Mouse (Mus musculus) embryonic facial prominence, embryonic 14.5 days (tissue): ENCODE data around the gene Rgs8. TPM values are rescaled to one million over a fixed set of nuclear protein-coding genes. Genes with fewer than 3 reads are reported as not detected.

Experiments used
- ATAC-seq: fragments of 200-750 bp; cut with Nextera tagmentation; 2 replicates; pipeline ENCODE4 v1.8.0; 2017; ENCODE audit warnings: low read depth, moderate number of reproducible peaks, moderate TSS enrichment
- DNase-seq: peaks from one replicate; pipeline ENCODE4 v3.0.0-alpha.2; 2015; ENCODE audit warnings: low spot score
- H3K27ac ChIP-seq: fragments of 300-500 bp; sonication (generic); replicated peaks from 2 replicates; pipeline ENCODE4 v1.5.1; 2014; ENCODE audit warnings: low read depth, mild to moderate bottlenecking, low read length, moderate library complexity
- H3K27me3 ChIP-seq: fragments of 300-500 bp; sonication (generic); replicated peaks from 2 replicates; pipeline ENCODE4 v1.6.1; 2014; ENCODE audit warnings: low read length; ENCODE audit not compliant: control insufficient read depth, insufficient read depth
- H3K36me3 ChIP-seq: fragments of 300-500 bp; sonication (generic); 2 replicates; pipeline ENCODE4 v1.6.1; 2014; ENCODE audit warnings: low read length, mixed read lengths; ENCODE audit not compliant: control insufficient read depth, insufficient read depth
- H3K4me1 ChIP-seq: fragments of 300-500 bp; sonication (generic); 2 replicates; pipeline ENCODE4 v1.6.1; 2014; ENCODE audit warnings: antibody characterized with exemption, low read length; ENCODE audit not compliant: control insufficient read depth, insufficient read depth
- H3K4me2 ChIP-seq: fragments of 300-500 bp; sonication (generic); 2 replicates; pipeline ENCODE4 v1.6.1; 2014; ENCODE audit warnings: low read depth, mild to moderate bottlenecking, low read length, moderate library complexity, mixed read lengths
- H3K4me3 ChIP-seq: fragments of 300-500 bp; sonication (generic); 2 replicates; pipeline ENCODE4 v1.5.1; 2014; ENCODE audit warnings: low read depth, mild to moderate bottlenecking, low read length
- H3K9ac ChIP-seq: fragments of 300-500 bp; sonication (generic); 2 replicates; pipeline ENCODE4 v1.6.1; 2014; ENCODE audit warnings: low read depth, mild to moderate bottlenecking, low read length, moderate library complexity, mixed read lengths
- H3K9me3 ChIP-seq: fragments of 300-500 bp; sonication (generic); 2 replicates; pipeline ENCODE4 v1.6.1; 2016; ENCODE audit warnings: low read length; ENCODE audit not compliant: control insufficient read depth
- WGBS: fragments of 180-500 bp; shearing (Covaris S2); extraction: QIAGEN DNeasy Blood & Tissue Kit; methylation state at CpG from one replicate; pipeline ENCODE4 v1.1.7; 2014; 5-methylcytosine and 5-hydroxymethylcytosine counted together
- polyA plus RNA-seq: library from polyadenylated mRNA; unstranded; fragments of >200 nt; fragmentation: Nextera tagmentation; extraction: Ambion mirVana; gene quantifications from 2 replicates; pipeline ENCODE4 v1.2.1, GENCODE M21; 2014

Rgs8 gene
- polyA plus RNA-seq, 1 experiment from 2014 or later, result 1.4 TPM

DNA sequence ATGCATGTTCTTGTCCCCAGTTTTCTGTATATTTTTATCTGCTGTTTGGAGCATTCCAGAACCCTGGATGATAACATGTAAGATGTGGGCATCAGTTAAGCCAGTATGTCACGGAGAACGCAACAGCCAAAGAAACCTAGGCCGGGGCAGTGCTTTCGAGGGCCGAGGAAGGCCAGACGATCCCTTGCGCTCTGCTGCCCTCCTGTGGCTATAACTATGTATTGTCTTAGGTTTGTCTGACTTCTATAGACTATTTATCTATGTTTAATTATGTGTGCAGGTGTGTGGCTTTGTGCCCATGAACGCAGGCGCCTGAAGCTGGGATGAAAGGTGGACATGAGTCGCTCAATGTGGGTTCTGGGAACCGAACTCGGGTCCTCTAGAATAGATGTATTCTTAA is 93.9 kb downstream of the Rgs8 start:
- H3K9ac ChIP-seq, result no peak overlapping the region
- WGBS, result under 1% methylated on average over 12 of the region's 12 CpGs
- H3K4me3 ChIP-seq, result no peak overlapping the region
- DNase-seq (peak; percentile 80), ATAC-seq (peak; percentile 24; the same call in 1 of the 2 replicates)
- no peaks in the 10 kb centered on the region for H3K9me3 ChIP-seq
- H3K4me1 ChIP-seq, result peaks cover 6% of the 10 kb centered on the region; the same call in 1 of the 2 replicates
- H3K4me2 ChIP-seq, result no peak overlapping the region
- H3K36me3 ChIP-seq, result peaks cover 5% of the 10 kb centered on the region; the same call in 1 of the 2 replicates
- H3K27ac ChIP-seq, result no peak overlapping the region
- H3K27me3 ChIP-seq, result no peaks in the 10 kb centered on the region

DNA sequence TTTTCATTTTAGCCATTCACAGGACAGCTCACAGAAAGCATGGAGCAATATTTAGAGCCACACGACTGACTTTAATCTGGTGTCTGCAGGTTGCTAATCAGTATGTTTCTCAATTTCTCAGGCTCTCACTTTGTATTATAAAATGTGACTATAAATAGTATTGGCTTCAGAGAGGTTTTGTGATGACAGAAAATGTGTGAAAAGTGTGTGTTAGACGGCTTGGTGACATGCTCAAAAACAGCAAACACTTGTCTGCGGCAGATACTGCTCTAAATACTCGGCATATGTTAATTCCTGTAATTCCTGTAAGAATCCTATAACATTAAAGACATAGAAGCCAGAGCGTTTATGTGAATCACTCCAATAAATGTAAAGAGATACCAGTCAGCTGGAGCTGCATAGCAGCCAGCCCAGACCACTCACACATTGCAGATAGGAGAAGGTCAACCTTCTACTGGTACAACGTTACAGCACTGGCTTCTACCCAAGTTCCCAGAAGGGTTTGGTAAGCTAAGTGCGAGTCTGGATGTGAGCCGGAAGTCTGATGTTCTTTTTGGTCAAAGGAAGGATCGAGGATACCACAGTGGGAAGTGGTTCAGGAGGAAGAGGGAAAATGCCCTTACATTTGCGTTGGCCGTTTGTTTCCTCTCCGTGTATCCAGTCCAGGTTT is 95.2 kb downstream of the Rgs8 start:
- peaks cover 5% of the 10 kb centered on the region; the same call in 1 of the 2 replicates for H3K36me3 ChIP-seq
- H3K9me3 ChIP-seq, result no peaks in the 10 kb centered on the region
- no peak overlapping the region for H3K9ac ChIP-seq
- no peaks in the 10 kb centered on the region for H3K27me3 ChIP-seq
- ATAC-seq (no peak), DNase-seq (no peak)
- no peak overlapping the region for H3K27ac ChIP-seq
- peaks cover 12% of the 10 kb centered on the region; the same call in 1 of the 2 replicates for H3K4me1 ChIP-seq
- 64% methylated on average over 12 of the region's 12 CpGs for WGBS
- H3K4me2 ChIP-seq, result no peak overlapping the region
- H3K4me3 ChIP-seq, result no peak overlapping the region

DNA sequence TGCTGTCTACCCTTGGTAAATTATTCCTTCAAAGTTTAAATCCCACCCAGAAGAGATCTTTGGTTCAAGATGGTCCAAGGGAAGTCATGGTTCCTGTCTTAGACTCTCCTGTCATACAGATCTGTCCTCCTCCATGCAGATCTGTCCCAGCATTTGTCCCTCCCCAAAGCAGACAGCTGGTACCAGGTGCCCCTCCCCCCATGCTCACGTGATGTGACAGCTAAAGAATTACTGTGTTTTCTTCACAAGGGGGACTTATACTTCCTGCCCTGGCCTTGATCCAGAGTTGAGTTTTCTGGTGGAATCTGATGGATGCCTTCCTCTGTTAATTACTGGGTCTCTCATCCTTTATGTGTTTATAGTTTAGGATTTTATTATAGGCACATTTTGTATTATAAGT is 95.7 kb downstream of the Rgs8 start:
- no peak for DNase-seq
- peaks cover 12% of the 10 kb centered on the region; the same call in 1 of the 2 replicates for H3K4me1 ChIP-seq
- H3K4me2 ChIP-seq, result peak overlapping the region; percentile 70; the same call in 1 of the 2 replicates
- no peak for ATAC-seq
- 0 out of 2 replicates have a peak overlapping the region, but pooled peaks have one; percentile 46 for H3K27ac ChIP-seq
- H3K9ac ChIP-seq, result peak overlapping the region; percentile 80; the same call in 1 of the 2 replicates
- H3K9me3 ChIP-seq, result no peaks in the 10 kb centered on the region
- peak overlapping the region; percentile 46; the same call in 1 of the 2 replicates for H3K4me3 ChIP-seq
- peaks cover 5% of the 10 kb centered on the region; the same call in 1 of the 2 replicates for H3K36me3 ChIP-seq
- WGBS, result 6% methylated on average over 1 of the region's 1 CpGs
- no peaks in the 10 kb centered on the region for H3K27me3 ChIP-seq

- Histone ChIP-seq H3K4me1 (peaks cover 12% of the 10 kb centered on the region; the same call in 1 of the 2 replicates), H3K9ac (peak within 1 kb of the TSS; percentile 80), H3K27ac (peak within 1 kb of the TSS; percentile 57; the same call in 1 of the 2 replicates), H3K4me2 (peak within 1 kb of the TSS; percentile 70), H3K4me3 (peak within 1 kb of the TSS; percentile 46), H3K9me3 (no peaks in the 10 kb centered on the region), H3K27me3 (no peaks in the 10 kb centered on the region), H3K36me3 (no peaks in the 10 kb centered on the region)
- WGBS, result 4% methylated on average over 18 of the region's 18 CpGs
- peak; percentile 68 for ATAC-seq
- DNase-seq, result peak; percentile 90
These were observed 96.5 kb downstream of the Rgs8 start, which contains the start of gene Rnasel for GRCm38 (mm10) chr1:153749211-153749801. Rnasel (plus strand) TSS chr1:153749426.

Other genes starting within 250 kb of the Rgs8 start
- 0.21 and 0.67 TPM in 2 replicates for gene Shcbp1l, start 227.9 kb upstream of the Rgs8 start, polyA plus RNA-seq
- gene Dhx9, start 165.4 kb upstream of the Rgs8 start, polyA plus RNA-seq, result 22.6 and 25.5 TPM in 2 replicates
- 14.9 and 15.4 TPM in 2 replicates for gene Npl, start 103.0 kb upstream of the Rgs8 start, polyA plus RNA-seq
- gene Rgs16, start 87.3 kb downstream of the Rgs8 start, polyA plus RNA-seq, result 7.6 and 9.3 TPM in 2 replicates
- 12.6 and 13.1 TPM in 2 replicates for gene Rnasel, start 96.4 kb downstream of the Rgs8 start, polyA plus RNA-seq
- gene Rgsl1, start 191.1 kb downstream of the Rgs8 start, polyA plus RNA-seq, result 0.14 and 0.26 TPM in 2 replicates
- gene Teddm1b, start 221.3 kb downstream of the Rgs8 start, polyA plus RNA-seq, result 0.18 and 0.19 TPM in 2 replicates
- not detected in 2 replicates for gene Teddm1a, start 238.7 kb downstream of the Rgs8 start, polyA plus RNA-seq
- gene Glul, start 246.9 kb downstream of the Rgs8 start, polyA plus RNA-seq, result 97.5 and 104 TPM in 2 replicates
- gene Teddm2, start 247.2 kb downstream of the Rgs8 start, polyA plus RNA-seq, result 0.77 and 0.97 TPM in 2 replicates